Mouse (Mus musculus): ENCODE measurements around the gene Hspg2. TPM values are rescaled to one million over a fixed set of nuclear protein-coding genes. Genes with fewer than 3 reads are reported as not detected.

Gene Hspg2
- polyA plus RNA-seq, 1 experiment = 108 TPM

DNA sequence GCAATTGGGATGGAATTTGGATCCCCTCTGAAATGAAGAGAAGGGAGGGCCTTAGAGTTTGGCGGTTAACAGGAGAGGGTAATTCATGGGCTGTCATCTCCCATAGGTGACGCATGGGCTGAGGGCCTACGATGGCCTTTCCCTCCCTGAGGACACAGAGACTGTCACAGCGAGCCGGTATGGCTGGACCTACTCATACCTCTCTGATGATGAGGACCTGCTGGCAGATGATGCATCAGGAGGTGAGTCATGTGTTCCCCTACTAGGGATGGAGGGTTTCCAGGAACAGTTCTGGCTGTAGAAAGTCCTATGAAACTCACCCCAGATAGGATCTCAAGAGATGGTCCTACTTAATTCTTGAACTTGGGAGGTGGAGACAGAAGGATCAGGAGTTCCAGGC is 32.4 kb downstream of the Hspg2 start:
- Histone ChIP-seq H3ac (ENCODE audit: control insufficient read depth, insufficient read length, low read depth) (no peak overlapping the region), H3K79me3 (ENCODE audit: low read depth) (peaks cover 45% of the 10 kb centered on the region), H3K4me3 (ENCODE audit: insufficient read depth, poor library complexity, severe bottlenecking) (no peak overlapping the region), H3K79me2 (ENCODE audit: control insufficient read depth, insufficient read depth) (peaks cover 79% of the 10 kb centered on the region), H3K27me3 (ENCODE audit: control insufficient read depth, insufficient read depth, insufficient read length) (no peaks in the 10 kb centered on the region), H3K36me3 (ENCODE audit: control insufficient read depth, insufficient read depth) (peaks cover 49% of the 10 kb centered on the region)
- TF ChIP-seq CEBPB (IDR thresholded peaks at IDR 0.05; ENCODE audit: low read depth) = no peak
- peak; percentile 44 for TF ChIP-seq MYOD1 (IDR thresholded peaks at IDR 0.05; ENCODE audit: control insufficient read depth, insufficient read length, low read depth)
- peak; percentile 31 for TF ChIP-seq MAX (IDR thresholded peaks at IDR 0.05)
- peak; percentile 94 for TF ChIP-seq FOSL1 (IDR thresholded peaks at IDR 0.05; ENCODE audit: insufficient read depth, low read length, poor library complexity, severe bottlenecking)
- no peak for TF ChIP-seq MYOG (IDR thresholded peaks at IDR 0.05; ENCODE audit: control insufficient read depth, extremely low read depth, insufficient read length)
- no peak for TF ChIP-seq CTCF (IDR thresholded peaks at IDR 0.05; ENCODE audit: control insufficient read depth, insufficient read depth, insufficient read length)
- peak; percentile 54 for TF ChIP-seq USF1 (IDR thresholded peaks at IDR 0.05; ENCODE audit: low read depth)

DNA sequence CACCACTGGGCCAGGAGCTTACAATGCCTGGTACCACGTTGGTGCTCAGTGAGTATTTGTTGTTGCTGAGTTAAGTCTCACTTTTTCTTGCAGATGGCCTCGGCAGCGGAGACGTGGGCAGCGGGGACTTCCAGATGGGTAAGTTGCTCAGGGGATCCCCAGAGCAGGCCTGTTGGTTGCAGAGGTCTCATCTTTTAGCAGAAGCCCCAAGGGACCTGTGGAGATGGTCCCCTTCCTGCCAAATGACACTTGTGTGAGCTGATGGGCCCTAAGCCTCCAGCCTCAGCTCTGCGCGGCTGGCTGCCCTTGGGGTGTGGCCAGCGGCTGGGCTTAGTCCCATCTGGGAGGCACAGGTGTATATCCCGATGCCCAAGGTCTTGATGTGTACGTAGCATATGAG is 33.6 kb downstream of the Hspg2 start:
- peaks cover 37% of the 10 kb centered on the region for H3K79me3 ChIP-seq (ENCODE audit: low read depth)
- H3K4me3 ChIP-seq (ENCODE audit: insufficient read depth, poor library complexity, severe bottlenecking) = no peak overlapping the region
- H3K79me2 ChIP-seq (ENCODE audit: control insufficient read depth, insufficient read depth) = peaks cover 68% of the 10 kb centered on the region
- H3K27me3 ChIP-seq (ENCODE audit: control insufficient read depth, insufficient read depth, insufficient read length) = no peaks in the 10 kb centered on the region
- no peak overlapping the region for H3ac ChIP-seq (ENCODE audit: control insufficient read depth, insufficient read length, low read depth)
- H3K36me3 ChIP-seq (ENCODE audit: control insufficient read depth, insufficient read depth) = peaks cover 56% of the 10 kb centered on the region
- no peak for TF ChIP-seq CTCF (IDR thresholded peaks at IDR 0.05; ENCODE audit: control insufficient read depth, insufficient read depth, insufficient read length)
- no peak for TF ChIP-seq USF1 (IDR thresholded peaks at IDR 0.05; ENCODE audit: low read depth)
- TF ChIP-seq FOSL1 (IDR thresholded peaks at IDR 0.05; ENCODE audit: insufficient read depth, low read length, poor library complexity, severe bottlenecking) = no peak
- no peak for TF ChIP-seq CEBPB (IDR thresholded peaks at IDR 0.05; ENCODE audit: low read depth)
- no peak for TF ChIP-seq MYOD1 (IDR thresholded peaks at IDR 0.05; ENCODE audit: control insufficient read depth, insufficient read length, low read depth)
- no peak for TF ChIP-seq MYOG (IDR thresholded peaks at IDR 0.05; ENCODE audit: control insufficient read depth, extremely low read depth, insufficient read length)

DNA sequence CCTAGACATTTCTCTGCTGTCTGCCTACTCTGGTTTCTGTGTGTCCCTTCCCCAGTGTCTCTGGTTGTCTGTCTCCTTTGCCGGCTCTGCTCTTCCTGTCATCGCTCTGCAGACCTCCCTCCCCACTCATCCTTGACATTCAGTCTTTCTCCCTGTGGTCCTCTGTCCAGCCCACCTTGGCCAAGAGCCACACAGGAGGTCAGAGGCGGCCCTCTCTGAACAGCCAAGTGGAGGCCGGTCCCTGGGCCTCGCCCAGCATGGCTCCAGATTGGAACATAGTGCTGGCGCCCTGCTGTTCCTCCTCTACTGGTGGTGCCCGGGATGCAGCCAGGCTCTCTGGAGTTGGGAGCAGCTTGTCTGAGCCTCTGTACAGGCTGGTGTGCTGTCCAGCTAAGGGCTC is 34.2 kb downstream of the Hspg2 start:
- H3ac ChIP-seq (ENCODE audit: control insufficient read depth, insufficient read length, low read depth) = no peak overlapping the region
- no peaks in the 10 kb centered on the region for H3K27me3 ChIP-seq (ENCODE audit: control insufficient read depth, insufficient read depth, insufficient read length)
- H3K36me3 ChIP-seq (ENCODE audit: control insufficient read depth, insufficient read depth) = peaks cover 59% of the 10 kb centered on the region
- H3K79me2 ChIP-seq (ENCODE audit: control insufficient read depth, insufficient read depth) = peaks cover 62% of the 10 kb centered on the region
- TF ChIP-seq CTCF (IDR thresholded peaks at IDR 0.05; ENCODE audit: control insufficient read depth, insufficient read depth, insufficient read length) (no peak), MAX (IDR thresholded peaks at IDR 0.05) (no peak), MYOD1 (IDR thresholded peaks at IDR 0.05; ENCODE audit: control insufficient read depth, insufficient read length, low read depth) (no peak), FOSL1 (IDR thresholded peaks at IDR 0.05; ENCODE audit: insufficient read depth, low read length, poor library complexity, severe bottlenecking) (no peak), CEBPB (IDR thresholded peaks at IDR 0.05; ENCODE audit: low read depth) (no peak), USF1 (IDR thresholded peaks at IDR 0.05; ENCODE audit: low read depth) (no peak)
- H3K4me3 ChIP-seq (ENCODE audit: insufficient read depth, poor library complexity, severe bottlenecking) = no peak overlapping the region
- H3K79me3 ChIP-seq (ENCODE audit: low read depth) = peaks cover 31% of the 10 kb centered on the region

DNA sequence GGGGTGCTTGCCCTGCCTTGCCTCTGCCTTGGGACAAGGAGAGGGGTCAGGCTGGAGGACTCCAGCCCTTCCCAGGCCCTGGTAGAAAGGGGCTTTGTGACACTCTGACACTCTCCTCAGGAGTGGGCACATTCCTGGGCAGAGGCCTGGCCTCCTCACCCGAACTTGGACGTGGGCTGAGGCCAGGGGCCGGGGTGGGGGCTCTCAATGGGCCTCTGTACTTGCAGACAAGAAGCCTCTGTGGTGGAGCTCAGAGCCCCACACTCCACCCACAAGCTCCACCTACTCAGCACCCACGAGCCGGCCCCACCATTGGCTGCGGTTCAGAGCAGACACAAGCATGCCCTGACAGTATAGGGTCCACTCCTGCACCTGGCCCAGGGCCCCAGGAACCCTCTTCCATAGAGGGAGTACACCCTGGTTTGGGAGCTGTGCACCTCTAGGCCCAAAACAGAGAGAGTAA is 35.0 kb downstream of the Hspg2 start:
- H3ac ChIP-seq (ENCODE audit: control insufficient read depth, insufficient read length, low read depth) = no peak overlapping the region
- no peaks in the 10 kb centered on the region for H3K27me3 ChIP-seq (ENCODE audit: control insufficient read depth, insufficient read depth, insufficient read length)
- H3K79me3 ChIP-seq (ENCODE audit: low read depth) = peaks cover 24% of the 10 kb centered on the region
- TF ChIP-seq MYOG (IDR thresholded peaks at IDR 0.05; ENCODE audit: control insufficient read depth, extremely low read depth, insufficient read length) (no peak), MYOD1 (IDR thresholded peaks at IDR 0.05; ENCODE audit: control insufficient read depth, insufficient read length, low read depth) (no peak), CEBPB (IDR thresholded peaks at IDR 0.05; ENCODE audit: low read depth) (no peak), MAX (IDR thresholded peaks at IDR 0.05) (no peak), USF1 (IDR thresholded peaks at IDR 0.05; ENCODE audit: low read depth) (no peak), FOSL1 (IDR thresholded peaks at IDR 0.05; ENCODE audit: insufficient read depth, low read length, poor library complexity, severe bottlenecking) (no peak), CTCF (IDR thresholded peaks at IDR 0.05; ENCODE audit: control insufficient read depth, insufficient read depth, insufficient read length) (no peak)
- peaks cover 65% of the 10 kb centered on the region for H3K36me3 ChIP-seq (ENCODE audit: control insufficient read depth, insufficient read depth)
- no peak overlapping the region for H3K4me3 ChIP-seq (ENCODE audit: insufficient read depth, poor library complexity, severe bottlenecking)
- peaks cover 54% of the 10 kb centered on the region for H3K79me2 ChIP-seq (ENCODE audit: control insufficient read depth, insufficient read depth)

DNA sequence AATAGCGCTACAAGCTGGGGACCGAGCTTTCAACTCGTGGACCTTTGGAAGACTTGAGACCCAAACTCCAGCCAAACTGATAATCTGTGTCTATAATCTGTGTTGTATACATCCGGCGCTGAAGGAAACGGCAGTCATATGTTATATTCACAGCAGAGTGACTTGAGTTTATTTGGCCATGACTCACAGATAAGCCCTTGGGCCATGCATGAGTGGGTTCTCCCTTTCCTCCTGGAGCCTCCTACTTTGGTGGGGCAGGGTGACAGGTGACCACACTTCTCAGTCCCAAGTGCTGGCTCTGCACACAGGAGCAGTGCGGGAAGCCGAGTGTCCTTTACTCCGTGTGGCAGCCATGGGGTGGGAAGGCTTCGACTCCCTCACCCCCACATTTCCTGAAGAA is 38.1 kb downstream of the Hspg2 start:
- H3K4me3 ChIP-seq (ENCODE audit: insufficient read depth, poor library complexity, severe bottlenecking) = no peak overlapping the region
- peaks cover 6% of the 10 kb centered on the region for H3K79me3 ChIP-seq (ENCODE audit: low read depth)
- no peak overlapping the region for H3ac ChIP-seq (ENCODE audit: control insufficient read depth, insufficient read length, low read depth)
- no peak for TF ChIP-seq MYOD1 (IDR thresholded peaks at IDR 0.05; ENCODE audit: control insufficient read depth, insufficient read length, low read depth)
- no peak for TF ChIP-seq USF1 (IDR thresholded peaks at IDR 0.05; ENCODE audit: low read depth)
- TF ChIP-seq FOSL1 (IDR thresholded peaks at IDR 0.05; ENCODE audit: insufficient read depth, low read length, poor library complexity, severe bottlenecking) = no peak
- no peak for TF ChIP-seq MAX (IDR thresholded peaks at IDR 0.05)
- no peak for TF ChIP-seq CTCF (IDR thresholded peaks at IDR 0.05; ENCODE audit: control insufficient read depth, insufficient read depth, insufficient read length)
- no peak for TF ChIP-seq MYOG (IDR thresholded peaks at IDR 0.05; ENCODE audit: control insufficient read depth, extremely low read depth, insufficient read length)
- no peak for TF ChIP-seq CEBPB (IDR thresholded peaks at IDR 0.05; ENCODE audit: low read depth)
- no peaks in the 10 kb centered on the region for H3K27me3 ChIP-seq (ENCODE audit: control insufficient read depth, insufficient read depth, insufficient read length)
- H3K36me3 ChIP-seq (ENCODE audit: control insufficient read depth, insufficient read depth) = peaks cover 91% of the 10 kb centered on the region
- peaks cover 32% of the 10 kb centered on the region for H3K79me2 ChIP-seq (ENCODE audit: control insufficient read depth, insufficient read depth)

DNA sequence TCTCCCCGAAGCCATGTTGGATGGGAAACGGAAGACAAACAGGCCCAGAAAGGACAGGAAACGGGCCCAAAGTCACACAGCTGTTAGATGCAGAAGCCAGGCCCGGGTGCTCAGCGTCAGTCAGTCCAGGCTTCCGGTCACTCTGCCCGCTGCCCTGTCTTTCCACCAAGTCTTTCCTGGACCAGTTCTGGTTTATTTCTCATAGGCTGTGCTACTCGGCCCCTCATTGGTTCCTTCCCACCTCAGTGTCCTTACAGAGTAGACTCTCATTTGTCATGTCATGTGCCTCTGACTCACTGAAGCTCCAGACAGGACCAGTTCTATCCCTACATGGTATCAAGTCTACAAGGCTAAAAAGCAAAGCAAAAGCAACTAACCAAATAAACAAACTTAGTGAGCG is 41.0 kb downstream of the Hspg2 start:
- Histone ChIP-seq H3K79me3 (ENCODE audit: low read depth) (no peaks in the 10 kb centered on the region), H3K4me3 (ENCODE audit: insufficient read depth, poor library complexity, severe bottlenecking) (no peak overlapping the region), H3ac (ENCODE audit: control insufficient read depth, insufficient read length, low read depth) (no peak overlapping the region), H3K27me3 (ENCODE audit: control insufficient read depth, insufficient read depth, insufficient read length) (no peaks in the 10 kb centered on the region), H3K36me3 (ENCODE audit: control insufficient read depth, insufficient read depth) (peaks cover 91% of the 10 kb centered on the region), H3K79me2 (ENCODE audit: control insufficient read depth, insufficient read depth) (peaks cover 13% of the 10 kb centered on the region)
- TF ChIP-seq FOSL1 (IDR thresholded peaks at IDR 0.05; ENCODE audit: insufficient read depth, low read length, poor library complexity, severe bottlenecking) (no peak), USF1 (IDR thresholded peaks at IDR 0.05; ENCODE audit: low read depth) (no peak), MYOD1 (IDR thresholded peaks at IDR 0.05; ENCODE audit: control insufficient read depth, insufficient read length, low read depth) (no peak), MYOG (IDR thresholded peaks at IDR 0.05; ENCODE audit: control insufficient read depth, extremely low read depth, insufficient read length) (no peak), MAX (IDR thresholded peaks at IDR 0.05) (no peak), CTCF (IDR thresholded peaks at IDR 0.05; ENCODE audit: control insufficient read depth, insufficient read depth, insufficient read length) (no peak), CEBPB (IDR thresholded peaks at IDR 0.05; ENCODE audit: low read depth) (no peak)
